Mouse (Mus musculus) duodenum, adult 2 months (tissue): ENCODE results near the gene Zic4. TPM values are rescaled to one million over a fixed set of nuclear protein-coding genes. Genes with fewer than 3 reads are reported as not detected.

Experiments
- polyA plus RNA-seq: library from polyadenylated mRNA; depleted of rRNA; stranded (reverse); fragments of >200 nt; gene quantifications from 2 replicates; pipeline ENCODE4 v1.2.3, GENCODE M21; 2012; ENCODE audit warnings: low replicate concordance; rRNA removed

Gene Zic4
- polyA plus RNA-seq = not detected in 2 replicates

GRCm38 (mm10) chr9:91361856-91362601, at the start of gene Zic4:
Gene Zic4 (plus strand): TSS chr9:91362413.

GRCm38 (mm10) chr9:91365664-91366063, 3.5 kb downstream of the Zic4 start, which contains the start of gene Zic1:
Gene Zic1 (minus strand): TSS chr9:91365810.

Other genes with a start within 250 kb of the Zic4 start
- not detected in 2 replicates for gene Zic1, start 3.4 kb downstream of the Zic4 start, polyA plus RNA-seq